Mouse (Mus musculus) MN1 (cell line): Measurements from ENCODE around the gene Gnpnat1.

Experiments
- DNase-seq: peaks from one replicate; pipeline ENCODE4 v3.0.0-alpha.2; 2016; ENCODE audit warnings: low spot score

The Gnpnat1 gene

DNA sequence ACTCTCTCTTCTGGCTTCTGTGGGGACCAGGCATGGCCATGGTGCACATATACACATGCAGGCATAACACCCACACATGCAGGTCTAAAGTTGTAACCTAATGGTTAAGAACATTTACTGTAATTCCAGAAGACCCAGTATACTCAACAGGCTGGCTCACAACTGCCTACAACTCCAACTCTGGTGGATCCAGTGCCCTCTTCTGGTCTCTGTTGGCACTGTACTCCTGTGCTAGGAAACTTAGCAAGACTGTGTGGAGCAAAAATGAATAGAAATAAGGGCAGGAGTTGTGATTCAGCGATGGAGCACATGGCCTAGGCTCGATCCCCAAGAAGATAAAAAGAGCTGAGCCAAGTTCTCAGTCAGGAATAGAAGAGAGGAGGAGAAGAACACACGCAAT, 4.9 kb downstream of the Gnpnat1 start:
- DNase-seq: no peak

- DNase-seq: peak; percentile 45
Observed at GRCm38 (mm10) chr14:45389194-45389593, 15.5 kb downstream of the Gnpnat1 start.

- peak; percentile 94 for DNase-seq
Observed at GRCm38 (mm10) chr14:45388345-45389181, 16.1 kb downstream of the Gnpnat1 start.

DNA sequence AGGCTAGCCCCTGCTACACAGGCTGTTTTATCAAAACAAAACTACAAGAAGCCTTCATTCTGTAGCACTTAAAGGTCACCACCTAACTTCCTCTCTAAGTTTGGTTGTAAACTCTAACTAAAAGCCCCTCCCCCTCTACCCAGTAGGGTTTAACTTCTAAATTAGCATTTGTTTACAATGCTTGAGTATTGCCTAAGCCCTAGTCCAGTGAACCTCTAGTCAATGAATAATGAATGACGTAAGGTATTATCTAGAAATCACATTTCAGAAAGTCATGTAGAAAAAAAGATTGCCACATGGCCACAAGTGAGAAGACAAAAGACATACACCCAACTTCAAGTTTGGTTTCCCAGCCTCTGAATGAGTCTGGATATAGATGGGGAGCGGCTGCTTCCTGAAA, 17.2 kb downstream of the Gnpnat1 start:
- peak; percentile 40 for DNase-seq

DNA sequence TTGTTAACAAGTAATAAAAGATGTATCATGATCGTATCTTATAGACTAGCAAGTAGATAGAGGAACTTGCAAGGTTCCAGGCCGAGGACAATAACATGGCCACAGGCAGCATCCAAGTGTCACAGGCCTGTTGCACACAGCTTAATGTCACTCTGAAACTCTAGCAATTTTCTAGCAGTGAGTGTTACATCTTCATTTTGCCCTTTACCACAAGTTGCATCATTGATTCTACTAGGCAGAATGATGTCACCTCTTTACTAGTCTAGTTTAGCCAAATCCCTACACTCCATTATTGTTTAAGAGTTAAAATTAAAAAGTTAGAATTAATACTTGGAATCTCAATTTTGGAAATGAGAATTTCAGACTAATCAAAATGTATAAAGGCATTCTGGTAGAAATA, 19.1 kb downstream of the Gnpnat1 start:
- peak; percentile 48 for DNase-seq

DNA sequence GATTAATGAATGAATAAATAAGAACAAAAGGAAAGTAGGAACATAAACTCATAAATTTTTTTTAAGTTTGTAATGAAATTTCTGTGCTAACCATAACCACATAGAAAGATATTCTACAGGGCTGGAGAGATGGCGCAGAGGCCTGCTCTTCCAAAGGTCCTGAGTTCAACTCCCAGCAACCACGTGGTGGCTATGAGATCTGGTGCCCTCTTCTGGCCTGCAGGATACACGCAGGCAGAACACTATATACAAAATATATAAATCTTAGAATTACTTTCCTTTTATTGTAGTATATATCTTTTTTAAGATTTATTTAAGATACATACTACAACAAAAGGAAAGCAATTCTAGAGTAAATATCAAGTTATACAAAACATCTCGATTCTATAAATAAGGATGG, 21.8 kb downstream of the Gnpnat1 start:
- no peak for DNase-seq

GRCm38 (mm10) chr14:45380756-45381155, 24.0 kb downstream of the Gnpnat1 start:
- no peak for DNase-seq

GRCm38 (mm10) chr14:45378771-45379170, 25.9 kb downstream of the Gnpnat1 start:
- no peak for DNase-seq

DNA sequence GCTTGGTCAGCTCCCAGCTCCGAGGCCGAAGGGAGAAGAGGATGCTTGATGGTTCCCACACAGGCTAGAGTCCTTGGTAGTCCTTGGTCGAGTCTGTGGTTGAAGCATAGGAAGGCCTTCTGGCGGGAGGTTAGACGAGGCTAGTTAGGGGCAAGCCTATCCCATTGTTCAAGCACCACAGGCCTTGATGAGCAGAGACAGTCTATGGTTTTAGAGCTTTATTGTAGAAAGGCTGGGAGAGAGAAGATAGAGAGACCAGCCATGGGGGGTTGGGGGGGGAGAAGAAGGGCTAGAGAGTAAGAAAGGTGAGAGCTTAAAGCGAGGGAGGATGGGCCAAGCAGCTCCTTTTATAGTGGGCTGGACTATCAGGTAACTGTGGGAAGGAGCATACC, 39.5 kb downstream of the Gnpnat1 start:
- DNase-seq: no peak

GRCm38 (mm10) chr14:45364211-45365195, 40.2 kb downstream of the Gnpnat1 start:
- no peak for DNase-seq

DNA sequence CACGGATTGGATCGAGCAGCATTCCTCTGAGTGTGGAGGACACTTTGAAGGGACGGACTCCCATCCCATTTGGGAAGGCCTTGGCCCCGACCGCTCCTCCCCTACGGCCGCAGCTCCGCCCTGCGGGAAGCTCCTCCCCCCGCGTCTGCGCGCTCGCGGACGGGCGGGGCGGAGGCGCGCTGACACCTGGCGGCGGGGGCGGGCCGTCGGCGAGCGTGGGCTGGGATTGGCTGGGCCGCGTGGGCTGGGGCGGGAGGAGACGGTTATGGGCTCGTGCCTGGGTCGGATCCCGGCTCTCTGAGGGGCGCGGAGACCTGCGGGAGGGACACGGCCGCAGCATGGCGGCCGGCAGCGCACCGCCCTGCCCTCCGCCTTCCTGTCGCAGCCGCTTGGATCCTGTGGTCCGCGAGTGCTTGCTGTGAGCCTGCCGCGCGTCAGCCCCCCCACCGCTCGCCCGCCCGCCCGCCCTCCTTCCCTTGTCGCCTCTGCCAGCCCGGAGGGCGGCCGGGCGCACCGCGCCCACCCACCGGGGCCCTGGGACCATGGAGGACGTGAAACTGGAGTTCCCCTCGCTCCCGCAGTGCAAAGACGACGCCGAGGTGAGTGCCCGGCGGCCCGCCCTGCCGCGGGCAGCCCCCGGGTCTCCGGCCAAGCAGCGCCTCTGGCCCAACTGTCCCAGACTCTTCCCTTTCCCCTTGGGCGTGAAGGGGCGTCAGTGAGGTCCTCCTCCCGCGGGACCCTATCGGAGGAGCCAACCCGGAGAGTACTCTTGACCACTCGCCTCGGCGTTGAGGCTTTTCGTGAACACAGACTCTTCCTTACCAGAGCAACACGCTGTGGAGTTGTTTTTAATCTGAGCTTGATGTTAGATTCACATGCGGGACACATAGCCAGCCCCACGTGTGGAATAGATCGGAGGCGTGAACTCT, 53.5 kb downstream of the Gnpnat1 start, which contains the start of gene Styx:
Styx (plus strand) TSS at position 163 of the 929 bp plus-strand sequence.
- DNase-seq: peak; percentile 95

GRCm38 (mm10) chr14:45329589-45330181, 75.0 kb downstream of the Gnpnat1 start, which contains the start of gene Psmc6:
Gene Psmc6, plus strand, starts transcription at chr14:45329788.
- peak; percentile 95 for DNase-seq

GRCm38 (mm10) chr14:45329018-45329588, 75.6 kb downstream of the Gnpnat1 start:
- DNase-seq: no peak

- no peak for DNase-seq
Observed at GRCm38 (mm10) chr14:45328072-45328713, 76.5 kb downstream of the Gnpnat1 start.
